Mouse (Mus musculus): ENCODE data around the gene Adamts2.

GRCm38 (mm10) chr11:50847047-50847446 is 245.2 kb downstream of the Adamts2 start:
- TF ChIP-seq CTCF (IDR thresholded peaks at IDR 0.05; ENCODE audit: control insufficient read depth, insufficient read depth, insufficient replicate concordance, low read depth, low read length): no peak
- TF ChIP-seq POLR2A (IDR thresholded peaks at IDR 0.05; ENCODE audit: control insufficient read depth, low read depth, low read length): no peak
